Mouse (Mus musculus) embryonic facial prominence, embryonic 15.5 days (tissue): ENCODE data around the gene Rrp9. TPM values are rescaled to one million over a fixed set of nuclear protein-coding genes. Genes with fewer than 3 reads are reported as not detected.
A peak's percentile ranks its signal among the peaks of the same experiment; 100 is the strongest.

Source experiments
- ATAC-seq: fragments of 200-750 bp; cut with Nextera tagmentation; 2 replicates; pipeline ENCODE4 v1.8.0; 2017; ENCODE audit warnings: low read depth, moderate TSS enrichment; ENCODE audit not compliant: insufficient number of reproducible peaks, low FRiP score, low TSS enrichment
- H3K27ac ChIP-seq: fragments of 300-500 bp; sonication (generic); replicated peaks from 2 replicates; pipeline ENCODE4 v1.5.1; 2015; ENCODE audit warnings: mild to moderate bottlenecking, inconsistent platforms
- H3K27me3 ChIP-seq: fragments of 300-500 bp; sonication (generic); 2 replicates; pipeline ENCODE4 v1.6.1; 2015; ENCODE audit warnings: inconsistent platforms
- H3K36me3 ChIP-seq: fragments of 300-500 bp; sonication (generic); 2 replicates; pipeline ENCODE4 v1.6.1; 2015; ENCODE audit warnings: mild to moderate bottlenecking, inconsistent platforms
- H3K4me1 ChIP-seq: fragments of 300-500 bp; sonication (generic); 2 replicates; pipeline ENCODE4 v1.6.1; 2015; ENCODE audit warnings: inconsistent platforms
- H3K4me2 ChIP-seq: fragments of 300-500 bp; sonication (generic); replicated peaks from 2 replicates; pipeline ENCODE4 v1.6.1; 2015; ENCODE audit warnings: mild to moderate bottlenecking, inconsistent platforms
- H3K4me3 ChIP-seq: fragments of 300-500 bp; sonication (generic); replicated peaks from 2 replicates; pipeline ENCODE4 v1.5.1; 2015; ENCODE audit warnings: mild to moderate bottlenecking, inconsistent platforms
- H3K9ac ChIP-seq: fragments of 300-500 bp; sonication (generic); 2 replicates; pipeline ENCODE4 v1.6.1; 2015; ENCODE audit warnings: inconsistent platforms
- H3K9me3 ChIP-seq: fragments of 300-500 bp; sonication (generic); replicated peaks from 2 replicates; pipeline ENCODE4 v1.6.1; 2016; ENCODE audit warnings: inconsistent platforms
- WGBS: fragments of 180-500 bp; shearing (Covaris S2); methylation state at CpG from one replicate; pipeline ENCODE4 v1.1.7; 2015; 5-methylcytosine and 5-hydroxymethylcytosine counted together
- polyA plus RNA-seq: library from polyadenylated mRNA; unstranded; fragments of >200 nt; fragmentation: Nextera tagmentation; extraction: Ambion mirVana; gene quantifications from 2 replicates; pipeline ENCODE4 v1.2.1, GENCODE M21; 2015

Gene Rrp9
- polyA plus RNA-seq, 1 experiment from 2014 or later = 44.9 TPM

DNA sequence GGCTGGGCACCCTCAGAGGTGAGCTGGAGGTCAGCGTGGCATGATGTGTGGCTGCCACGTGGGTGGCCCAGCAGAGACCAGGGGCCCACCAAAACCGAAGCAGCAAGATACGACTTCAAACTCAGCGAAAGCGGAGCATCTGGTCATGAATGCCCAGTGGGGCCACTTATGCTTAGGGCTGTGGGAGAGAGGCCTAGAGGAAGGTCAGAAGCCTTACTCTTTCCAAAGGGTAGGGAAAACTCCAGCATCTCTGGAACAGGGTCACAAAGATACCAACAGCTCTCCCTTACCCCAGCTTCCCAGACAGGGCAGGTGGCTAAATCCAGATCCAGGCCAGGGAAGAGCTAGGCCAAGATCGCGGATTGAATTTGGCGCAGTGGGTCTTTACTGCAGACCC lies 18.6 kb upstream of the Rrp9 start:
- Histone ChIP-seq H3K4me1 (peaks cover 56% of the 10 kb centered on the region), H3K4me2 (peak overlapping the region; percentile 89; the same call in 1 of the 2 replicates)

DNA sequence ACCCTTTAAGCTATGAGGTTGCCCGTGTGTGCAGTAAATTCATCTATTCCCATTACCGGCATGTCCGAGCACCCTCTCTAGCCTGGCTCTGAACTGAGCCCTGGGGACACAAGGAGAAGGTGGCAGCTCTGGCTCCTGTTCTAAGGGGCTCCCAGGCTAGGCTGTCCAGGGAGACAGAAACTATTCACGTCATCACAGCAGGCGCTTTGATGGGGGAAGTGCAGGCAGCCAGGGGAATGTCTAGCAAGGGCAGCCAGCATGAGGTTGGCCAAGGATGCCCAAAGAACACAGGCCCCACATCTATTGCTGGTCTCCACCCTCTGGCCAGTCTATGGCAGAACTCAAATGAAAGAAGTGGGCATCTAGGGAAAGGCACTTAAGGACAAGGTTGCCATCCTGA lies 17.8 kb upstream of the Rrp9 start:
- H3K27ac ChIP-seq = no peak overlapping the region
- H3K4me3 ChIP-seq = no peak overlapping the region
- no peak for ATAC-seq
- peaks cover 18% of the 10 kb centered on the region for H3K36me3 ChIP-seq
- H3K27me3 ChIP-seq = no peaks in the 10 kb centered on the region
- WGBS = 67% methylated on average over 5 of the region's 5 CpGs
- no peaks in the 10 kb centered on the region for H3K9me3 ChIP-seq
- no peak overlapping the region for H3K4me2 ChIP-seq
- H3K4me1 ChIP-seq = peaks cover 49% of the 10 kb centered on the region
- no peak overlapping the region for H3K9ac ChIP-seq

More for the DNA sequence above, 18.6 kb upstream of the Rrp9 start:
- 0 out of 2 replicates have a peak overlapping the region, but pooled peaks have one; percentile 6 for H3K9ac ChIP-seq
- peak overlapping the region; percentile 90 for H3K27ac ChIP-seq
- ATAC-seq = no peak
- H3K9me3 ChIP-seq = no peaks in the 10 kb centered on the region
- WGBS = 53% methylated on average over 9 of the region's 9 CpGs
- H3K36me3 ChIP-seq = peaks cover 13% of the 10 kb centered on the region
- no peaks in the 10 kb centered on the region for H3K27me3 ChIP-seq
- H3K4me3 ChIP-seq = peak overlapping the region; percentile 70; the same call in 1 of the 2 replicates

DNA sequence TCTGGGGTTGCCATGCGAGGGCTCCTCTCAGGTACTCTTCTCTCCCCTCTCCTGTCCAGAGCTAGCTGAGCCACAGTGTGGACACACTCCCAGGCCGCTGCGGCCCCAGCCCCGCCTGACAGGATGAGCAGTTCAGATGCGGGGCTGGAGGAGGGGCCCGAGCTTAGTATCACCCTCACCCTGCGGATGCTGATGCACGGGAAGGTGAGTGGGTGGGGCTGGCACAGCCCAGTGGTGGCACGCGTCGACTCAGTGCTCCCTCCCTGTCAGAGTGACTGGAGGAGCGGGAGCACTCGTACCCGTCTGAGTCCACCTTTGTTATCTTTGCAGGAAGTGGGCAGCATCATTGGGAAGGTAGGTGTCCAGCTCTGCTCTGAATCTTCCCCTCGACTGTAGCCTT lies 15.8 kb upstream of the Rrp9 start:
- no peak overlapping the region for H3K27ac ChIP-seq
- no peak overlapping the region for H3K4me2 ChIP-seq
- no peak overlapping the region for H3K9ac ChIP-seq
- H3K9me3 ChIP-seq = no peaks in the 10 kb centered on the region
- WGBS = 77% methylated on average over 15 of the region's 15 CpGs
- ATAC-seq = no peak
- H3K36me3 ChIP-seq = peaks cover 27% of the 10 kb centered on the region
- H3K4me1 ChIP-seq = peaks cover 42% of the 10 kb centered on the region
- H3K4me3 ChIP-seq = no peak overlapping the region
- peaks cover 5% of the 10 kb centered on the region; the same call in 1 of the 2 replicates for H3K27me3 ChIP-seq

DNA sequence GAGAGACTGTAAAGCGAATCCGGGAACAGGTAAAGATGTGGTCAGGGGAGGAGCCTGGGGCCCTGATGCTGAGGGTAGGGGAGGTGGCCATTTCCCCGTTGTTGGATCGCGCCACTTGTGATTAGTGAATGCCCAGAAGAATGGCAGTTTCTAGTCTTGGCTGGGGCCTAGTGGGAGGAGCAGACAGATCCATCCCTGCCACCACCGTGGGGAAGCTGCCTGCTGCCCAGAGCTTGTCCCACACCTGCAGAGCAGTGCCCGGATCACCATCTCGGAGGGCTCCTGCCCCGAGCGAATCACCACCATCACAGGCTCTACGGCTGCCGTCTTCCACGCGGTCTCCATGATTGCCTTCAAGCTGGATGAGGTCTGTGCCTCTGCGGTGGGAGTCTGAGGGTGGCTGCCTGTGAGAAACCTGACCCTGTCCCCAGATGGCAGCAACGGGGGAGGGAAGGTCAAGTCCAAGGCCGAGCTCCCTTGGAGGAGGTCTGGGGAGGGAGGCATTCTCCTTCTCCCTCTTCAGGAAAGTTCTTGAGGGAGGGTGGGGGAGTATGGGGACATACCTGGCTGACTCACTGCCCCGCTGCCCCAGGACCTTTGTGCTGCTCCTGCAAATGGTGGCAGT lies 15.2 kb upstream of the Rrp9 start:
- H3K4me3 ChIP-seq = no peak overlapping the region
- 66% methylated on average over 18 of the region's 18 CpGs for WGBS
- no peak overlapping the region for H3K27ac ChIP-seq
- no peak for ATAC-seq
- peaks cover 27% of the 10 kb centered on the region for H3K36me3 ChIP-seq
- peaks cover 42% of the 10 kb centered on the region for H3K4me1 ChIP-seq
- H3K27me3 ChIP-seq = peaks cover 5% of the 10 kb centered on the region; the same call in 1 of the 2 replicates
- no peak overlapping the region for H3K4me2 ChIP-seq
- H3K9ac ChIP-seq = no peak overlapping the region
- H3K9me3 ChIP-seq = no peaks in the 10 kb centered on the region

DNA sequence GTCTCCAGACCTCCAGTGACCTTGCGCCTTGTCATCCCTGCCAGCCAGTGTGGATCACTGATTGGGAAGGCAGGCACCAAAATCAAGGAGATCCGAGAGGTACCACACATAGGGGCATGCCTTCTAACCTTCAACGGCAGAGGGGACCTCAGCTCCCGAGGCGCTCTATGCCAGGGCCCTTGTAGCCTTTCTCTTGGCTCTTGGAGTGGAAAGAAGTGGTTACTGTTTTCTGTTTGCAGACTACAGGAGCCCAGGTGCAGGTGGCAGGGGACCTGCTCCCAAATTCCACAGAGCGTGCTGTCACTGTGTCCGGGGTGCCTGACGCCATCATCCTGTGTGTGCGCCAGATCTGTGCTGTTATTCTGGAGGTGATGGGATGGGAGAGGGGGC lies 14.7 kb upstream of the Rrp9 start:
- Histone ChIP-seq H3K9me3 (no peaks in the 10 kb centered on the region), H3K27me3 (peaks cover 5% of the 10 kb centered on the region; the same call in 1 of the 2 replicates), H3K4me1 (peaks cover 42% of the 10 kb centered on the region), H3K27ac (no peak overlapping the region), H3K36me3 (peaks cover 27% of the 10 kb centered on the region), H3K9ac (no peak overlapping the region), H3K4me2 (no peak overlapping the region), H3K4me3 (no peak overlapping the region)
- 85% methylated on average over 9 of the region's 9 CpGs for WGBS
- ATAC-seq = no peak

DNA sequence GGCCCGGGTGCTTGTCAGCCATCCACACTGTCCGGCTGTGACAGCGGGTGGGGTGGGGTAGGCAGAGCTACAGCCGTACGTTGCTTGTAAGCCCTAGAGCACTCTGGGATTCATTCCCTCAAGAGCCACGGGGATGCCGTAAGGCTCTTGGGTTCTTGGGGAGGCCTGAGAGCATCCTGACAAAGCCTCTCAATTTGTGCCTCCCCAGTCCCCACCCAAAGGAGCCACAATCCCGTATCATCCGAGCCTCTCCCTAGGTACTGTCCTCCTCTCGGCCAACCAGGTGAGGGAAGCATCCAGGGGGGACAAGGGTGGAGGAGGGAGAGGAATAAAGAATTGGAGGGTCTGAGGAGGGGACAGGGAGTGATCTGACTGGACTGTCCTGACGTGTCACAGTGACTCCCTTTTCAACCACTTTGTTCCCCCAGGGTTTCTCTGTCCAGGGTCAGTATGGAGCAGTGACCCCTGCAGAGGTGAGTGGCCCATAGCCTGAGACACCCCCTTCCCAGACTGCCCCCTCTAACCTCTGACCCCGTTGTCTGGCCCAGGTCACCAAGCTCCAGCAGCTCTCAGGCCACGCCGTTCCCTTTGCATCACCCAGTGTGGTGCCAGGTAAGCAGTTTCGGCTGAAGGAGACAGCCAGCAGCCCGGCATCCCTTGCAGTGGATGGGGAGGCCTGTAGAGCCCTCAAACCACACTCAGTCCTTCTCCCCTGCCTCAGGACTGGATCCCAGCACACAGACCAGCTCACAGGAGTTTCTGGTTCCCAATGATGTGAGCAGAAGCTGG lies 13.9 kb upstream of the Rrp9 start:
- WGBS = 77% methylated on average over 16 of the region's 16 CpGs
- Histone ChIP-seq H3K27ac (no peak overlapping the region), H3K36me3 (peaks cover 27% of the 10 kb centered on the region), H3K4me1 (peaks cover 36% of the 10 kb centered on the region), H3K4me3 (no peak overlapping the region), H3K27me3 (peaks cover 5% of the 10 kb centered on the region; the same call in 1 of the 2 replicates), H3K9ac (no peak overlapping the region), H3K9me3 (no peaks in the 10 kb centered on the region), H3K4me2 (no peak overlapping the region)
- no peak for ATAC-seq

- H3K4me1 ChIP-seq = peaks cover 30% of the 10 kb centered on the region
- ATAC-seq = no peak
- no peak overlapping the region for H3K4me3 ChIP-seq
- H3K36me3 ChIP-seq = peaks cover 27% of the 10 kb centered on the region
- H3K9me3 ChIP-seq = no peaks in the 10 kb centered on the region
- peaks cover 5% of the 10 kb centered on the region; the same call in 1 of the 2 replicates for H3K27me3 ChIP-seq
- no peak overlapping the region for H3K27ac ChIP-seq
- no peak overlapping the region for H3K9ac ChIP-seq
- 88% methylated on average over 12 of the region's 12 CpGs for WGBS
- no peak overlapping the region for H3K4me2 ChIP-seq
Measured at GRCm38 (mm10) chr9:106462430-106462800, 13.3 kb upstream of the Rrp9 start.

DNA sequence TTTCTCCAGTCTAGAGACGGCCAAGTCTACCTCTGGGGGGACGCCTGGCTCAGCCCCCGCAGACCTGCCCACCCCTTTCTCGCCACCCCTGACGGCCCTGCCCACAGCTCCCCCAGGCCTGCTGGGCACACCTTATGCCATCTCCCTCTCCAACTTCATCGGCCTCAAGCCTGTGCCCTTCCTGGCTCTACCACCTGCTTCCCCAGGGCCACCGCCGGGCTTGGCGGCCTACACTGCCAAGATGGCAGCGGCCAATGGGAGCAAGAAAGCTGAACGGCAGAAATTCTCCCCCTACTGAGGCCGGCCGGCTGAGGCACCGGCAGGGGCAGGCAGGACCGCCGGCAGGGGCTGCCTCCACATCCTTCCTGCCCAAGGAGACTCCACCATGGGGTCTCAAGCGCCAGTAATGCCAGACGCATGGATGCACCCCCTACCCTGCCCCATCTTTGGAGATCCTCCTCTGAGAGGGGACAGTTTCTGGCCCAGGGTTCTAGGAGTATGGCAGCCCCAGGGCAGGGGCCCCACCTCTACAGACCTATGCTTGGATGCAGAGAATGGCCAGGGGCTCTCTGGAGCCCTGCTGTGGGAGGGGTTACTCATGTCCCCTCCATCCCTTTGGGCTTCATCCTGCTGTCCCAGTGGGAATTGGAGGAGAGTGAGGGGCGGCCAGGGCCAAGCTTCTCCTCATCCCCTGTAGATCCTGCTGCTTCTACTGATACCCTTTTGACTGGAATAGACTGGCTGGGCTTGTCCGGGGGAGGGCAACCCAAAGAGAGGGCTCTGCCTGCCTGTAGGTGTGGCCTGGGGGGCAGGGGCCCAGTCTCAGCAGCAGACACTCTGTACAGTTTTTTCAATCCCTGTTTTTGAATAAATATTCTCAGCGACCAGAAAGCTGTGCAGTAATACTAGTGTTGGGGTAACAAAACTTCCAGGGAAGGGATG lies 12.4 kb upstream of the Rrp9 start:
- H3K9ac ChIP-seq = no peak overlapping the region
- no peak overlapping the region for H3K27ac ChIP-seq
- H3K4me2 ChIP-seq = no peak overlapping the region
- H3K27me3 ChIP-seq = peaks cover 5% of the 10 kb centered on the region; the same call in 1 of the 2 replicates
- ATAC-seq = no peak
- peaks cover 27% of the 10 kb centered on the region for H3K36me3 ChIP-seq
- 82% methylated on average over 21 of the region's 21 CpGs for WGBS
- no peaks in the 10 kb centered on the region for H3K9me3 ChIP-seq
- H3K4me3 ChIP-seq = no peak overlapping the region
- peaks cover 21% of the 10 kb centered on the region for H3K4me1 ChIP-seq

GRCm38 (mm10) chr9:106464751-106465541 lies 10.8 kb upstream of the Rrp9 start:
- Histone ChIP-seq H3K9ac (peak overlapping the region; percentile 61), H3K4me1 (peaks cover 25% of the 10 kb centered on the region), H3K9me3 (no peaks in the 10 kb centered on the region), H3K4me2 (peak overlapping the region; percentile 98), H3K27ac (peak overlapping the region; percentile 39; the same call in 1 of the 2 replicates), H3K27me3 (peaks cover 5% of the 10 kb centered on the region; the same call in 1 of the 2 replicates), H3K36me3 (peaks cover 27% of the 10 kb centered on the region), H3K4me3 (peak overlapping the region; percentile 61)
- WGBS = 2% methylated on average over 95 of the region's 99 CpGs
- peak; percentile 73 for ATAC-seq

GRCm38 (mm10) chr9:106465571-106466200 lies 10.1 kb upstream of the Rrp9 start, which contains the start of gene Gpr62:
Gpr62 (minus strand) TSS chr9:106465938.
- H3K4me2 ChIP-seq = peak within 1 kb of the TSS; percentile 98
- peak within 1 kb of the TSS; percentile 61 for H3K9ac ChIP-seq
- H3K9me3 ChIP-seq = no peaks in the 10 kb centered on the region
- peaks cover 5% of the 10 kb centered on the region; the same call in 1 of the 2 replicates for H3K27me3 ChIP-seq
- H3K36me3 ChIP-seq = peaks cover 26% of the 10 kb centered on the region
- peak; percentile 31; the same call in 1 of the 2 replicates for ATAC-seq
- peak within 1 kb of the TSS; percentile 61 for H3K4me3 ChIP-seq
- peaks cover 27% of the 10 kb centered on the region for H3K4me1 ChIP-seq
- 29% methylated on average over 26 of the region's 26 CpGs for WGBS
- H3K27ac ChIP-seq = peak within 1 kb of the TSS; percentile 39; the same call in 1 of the 2 replicates
